Mouse (Mus musculus) erythroblast, adult 5-6 weeks (primary cell): Measurements from ENCODE around the gene Terf2. TPM values are rescaled to one million over a fixed set of nuclear protein-coding genes. Genes with fewer than 3 reads are reported as not detected.
"Not testable (repeated sequence)": the region's sequence is repeated elsewhere in the genome, so short reads cannot be mapped to it uniquely, and the experiment has no call there.

Experiments
- ATAC-seq: replicated peaks from 2 replicates; pipeline ENCODE4 v1.8.0; 2016; ENCODE audit warnings: moderate number of reproducible peaks, mild to moderate bottlenecking, moderate TSS enrichment, inconsistent platforms; ENCODE audit not compliant: poor library complexity, low FRiP score, severe bottlenecking
- total RNA-seq, 2 experiments: library from RNA; stranded (forward) in 1 of 2; stranded (reverse) in 1 of 2; fragments of 150-400 nt in 1 of 2; fragments of 200-764, 138-1000 nt in 1 of 2; gene quantifications; 2 replicates each; pipeline versions ENCODE4 v1.2.3 to v1.2.4; 2015 to 2017; ENCODE audit warnings: low replicate concordance in 2 of 2

The Terf2 gene
- total RNA-seq, 2 experiments from 2014 or later = 12.9 to 14.2 TPM

- peak; percentile 70; the same call in 1 of the 2 replicates for ATAC-seq
Observed at GRCm38 (mm10) chr8:107116023-107116422, 19.7 kb upstream of the Terf2 start.

- ATAC-seq = no peak
Observed at GRCm38 (mm10) chr8:107115008-107115320, 18.6 kb upstream of the Terf2 start.

GRCm38 (mm10) chr8:107114150-107115007 is 18.0 kb upstream of the Terf2 start:
- ATAC-seq = no peak

GRCm38 (mm10) chr8:107113209-107113608 is 16.9 kb upstream of the Terf2 start:
- no peak for ATAC-seq

GRCm38 (mm10) chr8:107111340-107112105 is 15.2 kb upstream of the Terf2 start:
- no peak for ATAC-seq

GRCm38 (mm10) chr8:107110629-107111330 is 14.4 kb upstream of the Terf2 start:
- ATAC-seq = no peak

GRCm38 (mm10) chr8:107109816-107110435 is 13.6 kb upstream of the Terf2 start:
- no peak for ATAC-seq

GRCm38 (mm10) chr8:107108978-107109720 is 12.8 kb upstream of the Terf2 start:
- no peak for ATAC-seq

GRCm38 (mm10) chr8:107108089-107108488 is 11.7 kb upstream of the Terf2 start:
- ATAC-seq = not testable (repeated sequence)

GRCm38 (mm10) chr8:107104547-107104946 is 8.2 kb upstream of the Terf2 start:
- ATAC-seq = peak; percentile 88

GRCm38 (mm10) chr8:107100635-107101034 is 4.3 kb upstream of the Terf2 start:
- ATAC-seq = no peak

GRCm38 (mm10) chr8:107095717-107096365 is 506 bp downstream of the Terf2 start:
- ATAC-seq = no peak; the same call in 1 of the 2 replicates

GRCm38 (mm10) chr8:107090531-107090930 is 5.8 kb downstream of the Terf2 start:
- ATAC-seq = no peak

GRCm38 (mm10) chr8:107088526-107089063 is 7.8 kb downstream of the Terf2 start:
- ATAC-seq = no peak

GRCm38 (mm10) chr8:107086018-107086417 is 10.3 kb downstream of the Terf2 start:
- ATAC-seq = no peak

- ATAC-seq = no peak
Observed at GRCm38 (mm10) chr8:107085358-107085757, 11.0 kb downstream of the Terf2 start.

- no peak for ATAC-seq
Observed at GRCm38 (mm10) chr8:107076239-107076888, 20.0 kb downstream of the Terf2 start.

- ATAC-seq = no peak
Observed at GRCm38 (mm10) chr8:107074128-107074527, 22.2 kb downstream of the Terf2 start.
